Mouse (Mus musculus): ENCODE measurements around the gene Adamtsl1.
A peak's percentile ranks its signal among the peaks of the same experiment; 100 is the strongest.

The Adamtsl1 gene

GRCm38 (mm10) chr4:86312366-86312765 is 798.4 kb downstream of the Adamtsl1 start:
- no peak for DNase-seq (ENCODE audit: low spot score in 2 of 2)

GRCm38 (mm10) chr4:86314442-86314841 is 800.5 kb downstream of the Adamtsl1 start:
- no peak for DNase-seq (ENCODE audit: low spot score in 2 of 2)

- no peak for DNase-seq (ENCODE audit: low spot score in 2 of 2)
Observed at GRCm38 (mm10) chr4:86315122-86315521, 801.1 kb downstream of the Adamtsl1 start.

GRCm38 (mm10) chr4:86317916-86318542 is 804.1 kb downstream of the Adamtsl1 start:
- no peak for DNase-seq (ENCODE audit: low spot score in 2 of 2)

- no peak for DNase-seq (ENCODE audit: low spot score in 2 of 2)
Observed at GRCm38 (mm10) chr4:86325411-86325810, 811.4 kb downstream of the Adamtsl1 start.

- DNase-seq (ENCODE audit: low spot score in 2 of 2): no peak
Observed at GRCm38 (mm10) chr4:86326003-86326402, 812.0 kb downstream of the Adamtsl1 start.

GRCm38 (mm10) chr4:86326638-86327037 is 812.7 kb downstream of the Adamtsl1 start:
- DNase-seq (ENCODE audit: low spot score in 2 of 2): no peak

- DNase-seq (ENCODE audit: low spot score in 2 of 2): no peak
Observed at GRCm38 (mm10) chr4:86329481-86329880, 815.5 kb downstream of the Adamtsl1 start.

- DNase-seq (ENCODE audit: low spot score in 2 of 2): no peak
Observed at GRCm38 (mm10) chr4:86335861-86336415, 822.0 kb downstream of the Adamtsl1 start.

GRCm38 (mm10) chr4:86337216-86337765 is 823.3 kb downstream of the Adamtsl1 start:
- no peak for DNase-seq (ENCODE audit: low spot score in 2 of 2)

GRCm38 (mm10) chr4:86349341-86349740 is 835.4 kb downstream of the Adamtsl1 start:
- no peak for DNase-seq (ENCODE audit: low spot score in 2 of 2)

GRCm38 (mm10) chr4:86352121-86352520 is 838.1 kb downstream of the Adamtsl1 start:
- no peak for DNase-seq (ENCODE audit: low spot score in 2 of 2)

- DNase-seq (ENCODE audit: low spot score in 2 of 2): no peak
Observed at GRCm38 (mm10) chr4:86353550-86353949, 839.6 kb downstream of the Adamtsl1 start.

GRCm38 (mm10) chr4:86359398-86359797 is 845.4 kb downstream of the Adamtsl1 start:
- DNase-seq (ENCODE audit: low spot score in 2 of 2): peak in 1 of 2 experiments; percentile 7

GRCm38 (mm10) chr4:86369055-86369454 is 855.1 kb downstream of the Adamtsl1 start:
- no peak for DNase-seq (ENCODE audit: low spot score in 2 of 2)

GRCm38 (mm10) chr4:86373166-86373565 is 859.2 kb downstream of the Adamtsl1 start:
- no peak for DNase-seq (ENCODE audit: low spot score in 2 of 2)

GRCm38 (mm10) chr4:86383124-86383523 is 869.2 kb downstream of the Adamtsl1 start:
- no peak for DNase-seq (ENCODE audit: low spot score in 2 of 2)

GRCm38 (mm10) chr4:86385121-86385520 is 871.1 kb downstream of the Adamtsl1 start:
- DNase-seq (ENCODE audit: low spot score in 2 of 2): no peak

- DNase-seq (ENCODE audit: low spot score in 2 of 2): no peak
Observed at GRCm38 (mm10) chr4:86388430-86388829, 874.5 kb downstream of the Adamtsl1 start.

GRCm38 (mm10) chr4:86391176-86391575 is 877.2 kb downstream of the Adamtsl1 start:
- no peak for DNase-seq (ENCODE audit: low spot score in 2 of 2)

- DNase-seq (ENCODE audit: low spot score in 2 of 2): no peak
Observed at GRCm38 (mm10) chr4:86395636-86396035, 881.7 kb downstream of the Adamtsl1 start.

GRCm38 (mm10) chr4:86396672-86397288 is 882.8 kb downstream of the Adamtsl1 start:
- no peak for DNase-seq (ENCODE audit: low spot score in 2 of 2)

GRCm38 (mm10) chr4:86397470-86397869 is 883.5 kb downstream of the Adamtsl1 start:
- DNase-seq (ENCODE audit: low spot score in 2 of 2): no peak

All from left cerebral cortex, adult 9 months (tissue).